Mouse (Mus musculus) heart, adult 10 weeks (tissue): ENCODE results near the gene Psg27. TPM values are rescaled to one million over a fixed set of nuclear protein-coding genes. Genes with fewer than 3 reads are reported as not detected.

Experiments used
- polyA plus RNA-seq: library from polyadenylated mRNA; stranded (reverse); fragments of 350-450 nt; fragmentation: Illumina TruSeq; extraction: RNeasy Lipid Tissue Mini Kit (QIAGEN cat#74804); gene quantifications from one replicate; pipeline ENCODE4 v1.2.3, GENCODE M21; 2014; ENCODE audit warnings: low read depth, low replicate concordance

Psg27 gene
- not detected for polyA plus RNA-seq

GRCm38 (mm10) chr7:18567205-18567604, at the start of gene Psg27:
Psg27 (minus strand) TSS chr7:18567305.

GRCm38 (mm10) chr7:18616401-18616800, 49.3 kb upstream of the Psg27 start, which contains the start of gene Psg23:
Psg23 (minus strand) TSS chr7:18616501.

GRCm38 (mm10) chr7:18532169-18532568, 34.9 kb downstream of the Psg27 start, which contains the start of gene Psg25:
Psg25 (minus strand) TSS chr7:18532269.

Other genes with a start within 250 kb of the Psg27 start
- gene Psg18, start 212.3 kb downstream of the Psg27 start, polyA plus RNA-seq, result not detected
- gene Psg28, start 135.3 kb downstream of the Psg27 start, polyA plus RNA-seq, result not detected
- not detected for gene Psg26, start 83.1 kb downstream of the Psg27 start, polyA plus RNA-seq
- gene Psg25, start 35.0 kb downstream of the Psg27 start, polyA plus RNA-seq, result not detected
- gene Psg23, start 49.2 kb upstream of the Psg27 start, polyA plus RNA-seq, result not detected
- not detected for gene Psg21, start 89.4 kb upstream of the Psg27 start, polyA plus RNA-seq
- gene Psg20, start 118.9 kb upstream of the Psg27 start, polyA plus RNA-seq, result not detected
- not detected for gene Psg22, start 150.8 kb upstream of the Psg27 start, polyA plus RNA-seq
- gene Psg19, start 231.2 kb upstream of the Psg27 start, polyA plus RNA-seq, result not detected